Mouse (Mus musculus) neural tube, embryonic 14.5 days (tissue): ENCODE results near the gene Phc2. TPM values are rescaled to one million over a fixed set of nuclear protein-coding genes. Genes with fewer than 3 reads are reported as not detected.

Experiments
- ATAC-seq: fragments of 200-750 bp; cut with Nextera tagmentation; 2 replicates; pipeline ENCODE4 v1.8.0; 2017; ENCODE audit warnings: low read depth, mild to moderate bottlenecking, moderate TSS enrichment, moderate library complexity
- H3K27ac ChIP-seq: fragments of 300-500 bp; sonication (generic); 2 replicates; pipeline ENCODE4 v1.5.1; 2014; ENCODE audit warnings: low read depth, mild to moderate bottlenecking, control low read depth, low read length, moderate library complexity, mixed read lengths
- H3K27me3 ChIP-seq: fragments of 300-500 bp; sonication (generic); 2 replicates; pipeline ENCODE4 v1.6.1; 2014; ENCODE audit warnings: low read length; ENCODE audit not compliant: control insufficient read depth, insufficient read depth
- H3K36me3 ChIP-seq: fragments of 300-500 bp; sonication (generic); 2 replicates; pipeline ENCODE4 v1.6.1; 2014; ENCODE audit warnings: low read length, mixed read lengths; ENCODE audit not compliant: control insufficient read depth, insufficient read depth
- H3K4me1 ChIP-seq: fragments of 300-500 bp; sonication (generic); 2 replicates; pipeline ENCODE4 v1.6.1; 2014; ENCODE audit warnings: low read length; ENCODE audit not compliant: control insufficient read depth, insufficient read depth
- H3K4me2 ChIP-seq: fragments of 300-500 bp; sonication (generic); 2 replicates; pipeline ENCODE4 v1.6.1; 2014; ENCODE audit warnings: mild to moderate bottlenecking, low read depth, low read length, control low read depth
- H3K4me3 ChIP-seq: fragments of 300-500 bp; sonication (generic); 2 replicates; pipeline ENCODE4 v1.5.1; 2014; ENCODE audit warnings: low read depth, low read length, control low read depth, mixed read lengths
- H3K9ac ChIP-seq: fragments of 300-500 bp; sonication (generic); replicated peaks from 2 replicates; pipeline ENCODE4 v1.6.1; 2014; ENCODE audit warnings: low read depth, mild to moderate bottlenecking, control low read depth, low read length, mixed read lengths
- H3K9me3 ChIP-seq: fragments of 300-500 bp; sonication (generic); 2 replicates; pipeline ENCODE4 v1.6.1; 2016; ENCODE audit warnings: low read length; ENCODE audit not compliant: control insufficient read depth
- WGBS: fragments of 180-500 bp; shearing (Covaris S2); extraction: QIAGEN DNeasy Blood & Tissue Kit; methylation state at CpG from one replicate; pipeline ENCODE4 v1.1.7; 2014; 5-methylcytosine and 5-hydroxymethylcytosine counted together
- polyA plus RNA-seq: library from polyadenylated mRNA; unstranded; fragments of >200 nt; fragmentation: Nextera tagmentation; extraction: Ambion mirVana; gene quantifications from 2 replicates; pipeline ENCODE4 v1.2.1, GENCODE M21; 2014

The Phc2 gene
- polyA plus RNA-seq, 1 experiment from 2014 or later: 31.9 TPM

DNA sequence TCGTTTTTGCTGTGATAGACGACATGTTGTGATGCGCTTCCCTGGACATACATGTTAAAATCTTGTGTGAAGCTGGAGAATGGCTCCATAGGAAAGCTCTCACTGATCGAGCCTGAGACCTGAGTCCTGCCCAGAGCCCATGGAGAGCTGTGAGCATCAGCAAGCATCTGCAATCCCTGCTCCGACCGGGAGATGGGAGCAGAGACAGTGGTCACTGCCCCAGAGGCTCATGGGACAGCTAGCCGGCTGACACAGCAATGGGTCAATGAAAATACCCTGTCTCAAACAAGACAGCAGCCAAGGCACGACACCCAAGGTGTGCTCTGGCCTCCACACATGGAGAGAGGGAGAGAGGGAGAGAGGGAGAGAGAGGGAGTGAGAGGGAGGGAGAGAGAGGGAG, 26.6 kb downstream of the Phc2 start:
- H3K9ac ChIP-seq: no peak overlapping the region
- H3K27ac ChIP-seq: no peak overlapping the region
- no peaks in the 10 kb centered on the region for H3K36me3 ChIP-seq
- no peaks in the 10 kb centered on the region for H3K9me3 ChIP-seq
- 48% methylated on average over 8 of the region's 8 CpGs for WGBS
- no peak overlapping the region for H3K4me3 ChIP-seq
- peaks cover 33% of the 10 kb centered on the region for H3K4me1 ChIP-seq
- no peak overlapping the region for H3K4me2 ChIP-seq
- H3K27me3 ChIP-seq: no peaks in the 10 kb centered on the region
- ATAC-seq: no peak

DNA sequence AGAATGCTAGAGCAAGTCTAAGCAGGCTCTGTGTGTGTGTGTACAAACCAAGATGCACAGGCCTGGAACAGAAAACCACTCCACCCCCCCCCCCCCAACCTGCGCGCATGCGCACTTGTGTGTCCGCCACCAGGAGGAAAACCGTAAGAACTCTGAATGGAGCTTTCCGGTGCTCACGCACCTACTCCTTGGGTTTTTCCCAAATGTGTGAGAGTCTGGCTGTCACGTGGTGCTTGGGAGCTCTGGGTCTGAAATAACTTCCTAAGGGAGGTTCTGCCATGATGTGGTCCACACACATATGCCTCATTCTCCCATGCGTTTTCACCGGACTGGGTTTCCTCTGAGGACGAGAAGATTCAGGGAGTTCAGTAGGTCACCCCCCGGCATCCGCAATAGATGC, 27.8 kb downstream of the Phc2 start:
- no peak for ATAC-seq
- Histone ChIP-seq H3K27ac (no peak overlapping the region), H3K4me2 (no peak overlapping the region), H3K27me3 (no peaks in the 10 kb centered on the region), H3K9me3 (no peaks in the 10 kb centered on the region), H3K36me3 (no peaks in the 10 kb centered on the region), H3K9ac (no peak overlapping the region), H3K4me3 (no peak overlapping the region), H3K4me1 (peaks cover 33% of the 10 kb centered on the region)
- WGBS: 91% methylated on average over 13 of the region's 13 CpGs

DNA sequence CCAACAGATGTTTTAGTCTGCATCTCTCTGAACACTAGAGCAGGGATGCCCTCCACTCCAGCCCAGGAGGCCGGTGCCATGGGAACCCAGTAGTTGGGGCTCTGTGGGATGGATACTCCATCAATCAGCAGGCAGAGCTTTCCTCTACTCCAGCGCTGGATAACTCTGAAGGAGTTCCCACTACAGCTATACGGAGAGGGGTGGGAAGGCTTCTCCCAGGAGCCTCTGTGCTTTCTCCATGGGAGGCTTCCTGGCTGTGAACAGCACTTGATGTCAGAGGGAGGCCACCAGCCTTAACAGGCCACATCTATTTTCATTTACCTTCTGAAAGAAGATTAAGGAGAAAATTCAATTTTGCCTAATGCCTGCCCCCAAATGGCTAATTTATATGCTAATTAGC, 29.2 kb downstream of the Phc2 start:
- no peaks in the 10 kb centered on the region for H3K36me3 ChIP-seq
- ATAC-seq: peak; percentile 7; the same call in 1 of the 2 replicates
- no peaks in the 10 kb centered on the region for H3K27me3 ChIP-seq
- H3K4me1 ChIP-seq: peaks cover 33% of the 10 kb centered on the region
- no peak overlapping the region for H3K4me2 ChIP-seq
- no peaks in the 10 kb centered on the region for H3K9me3 ChIP-seq
- H3K9ac ChIP-seq: no peak overlapping the region
- H3K4me3 ChIP-seq: no peak overlapping the region
- peak overlapping the region; percentile 70 for H3K27ac ChIP-seq
- 12% methylated on average over 3 of the region's 3 CpGs for WGBS

DNA sequence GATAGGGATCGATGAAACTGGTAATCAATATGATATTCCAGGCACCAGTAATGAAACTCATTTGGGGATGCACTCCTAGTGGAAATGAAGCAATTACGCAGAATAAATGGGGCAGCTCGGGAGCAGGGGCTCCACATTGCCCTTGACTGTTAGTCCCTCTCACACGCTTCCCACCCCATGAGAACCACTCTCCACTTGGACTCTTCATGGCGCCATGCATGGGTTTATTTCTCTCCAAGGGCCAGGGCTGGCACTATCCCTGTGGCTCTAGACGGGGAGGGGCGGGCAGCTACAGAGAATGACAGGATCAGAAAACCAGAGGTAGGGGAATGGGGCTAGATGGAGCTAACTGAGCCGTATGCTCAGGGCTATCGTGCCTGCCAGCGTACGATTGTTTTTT, 29.6 kb downstream of the Phc2 start:
- H3K27ac ChIP-seq: peak overlapping the region; percentile 70; the same call in 1 of the 2 replicates
- H3K9me3 ChIP-seq: no peaks in the 10 kb centered on the region
- peaks cover 33% of the 10 kb centered on the region for H3K4me1 ChIP-seq
- no peak overlapping the region for H3K4me2 ChIP-seq
- 40% methylated on average over 11 of the region's 11 CpGs for WGBS
- ATAC-seq: peak; percentile 67; the same call in 1 of the 2 replicates
- no peak overlapping the region for H3K4me3 ChIP-seq
- no peaks in the 10 kb centered on the region for H3K27me3 ChIP-seq
- H3K36me3 ChIP-seq: no peaks in the 10 kb centered on the region
- no peak overlapping the region for H3K9ac ChIP-seq

DNA sequence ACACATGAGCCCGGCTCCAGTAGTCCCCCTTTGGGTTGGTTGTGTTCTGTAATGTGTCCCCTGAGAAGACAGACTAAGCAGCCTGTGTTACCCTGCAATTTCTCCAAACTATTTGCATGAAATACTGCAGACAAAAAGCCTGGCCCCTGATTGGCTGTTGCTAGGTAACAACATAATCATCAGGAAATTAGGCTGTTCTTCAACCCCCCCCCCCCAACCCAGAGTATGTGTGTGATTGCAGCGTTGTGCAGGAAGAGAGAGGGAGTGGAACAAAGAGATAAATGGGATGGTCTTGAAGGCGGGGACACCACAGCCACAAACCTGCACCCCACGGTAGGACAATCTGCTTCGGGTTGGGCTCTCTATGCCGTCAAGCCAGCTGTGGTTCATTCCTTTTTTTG, 34.0 kb downstream of the Phc2 start:
- Histone ChIP-seq H3K27me3 (no peaks in the 10 kb centered on the region), H3K4me1 (peaks cover 55% of the 10 kb centered on the region), H3K9ac (0 out of 2 replicates have a peak overlapping the region, but pooled peaks have one; percentile 8), H3K27ac (peak overlapping the region; percentile 70), H3K9me3 (no peaks in the 10 kb centered on the region), H3K4me2 (peak overlapping the region; percentile 43), H3K36me3 (no peaks in the 10 kb centered on the region), H3K4me3 (peak overlapping the region; percentile 18)
- WGBS: 9% methylated on average over 6 of the region's 6 CpGs
- peak; percentile 65 for ATAC-seq

DNA sequence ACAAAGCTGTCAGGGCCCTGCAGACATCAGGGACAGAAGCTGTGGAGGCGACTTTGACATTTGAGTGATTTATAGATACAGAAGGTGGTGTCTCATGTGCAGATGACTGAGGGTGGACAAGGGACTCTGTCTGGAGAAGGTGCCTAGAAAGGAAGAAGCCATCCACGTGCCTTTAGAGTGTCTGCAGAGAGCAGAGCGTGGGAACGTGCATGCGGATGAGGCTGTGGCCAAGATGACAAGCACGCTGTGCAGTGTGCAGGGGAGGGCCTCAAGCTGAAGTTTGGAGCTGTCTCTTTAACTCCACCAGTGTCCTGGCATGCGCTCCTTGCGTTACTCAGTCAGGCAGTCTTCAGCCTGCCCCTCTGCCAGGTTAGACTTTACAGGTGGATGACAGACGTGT, 34.5 kb downstream of the Phc2 start:
- H3K9ac ChIP-seq: peak overlapping the region; percentile 8; the same call in 1 of the 2 replicates
- H3K4me3 ChIP-seq: peak overlapping the region; percentile 18
- no peaks in the 10 kb centered on the region for H3K9me3 ChIP-seq
- ATAC-seq: peak; percentile 59
- H3K4me2 ChIP-seq: peak overlapping the region; percentile 43
- WGBS: 32% methylated on average over 9 of the region's 9 CpGs
- no peaks in the 10 kb centered on the region for H3K27me3 ChIP-seq
- H3K27ac ChIP-seq: peak overlapping the region; percentile 70
- peaks cover 55% of the 10 kb centered on the region for H3K4me1 ChIP-seq
- H3K36me3 ChIP-seq: no peaks in the 10 kb centered on the region

DNA sequence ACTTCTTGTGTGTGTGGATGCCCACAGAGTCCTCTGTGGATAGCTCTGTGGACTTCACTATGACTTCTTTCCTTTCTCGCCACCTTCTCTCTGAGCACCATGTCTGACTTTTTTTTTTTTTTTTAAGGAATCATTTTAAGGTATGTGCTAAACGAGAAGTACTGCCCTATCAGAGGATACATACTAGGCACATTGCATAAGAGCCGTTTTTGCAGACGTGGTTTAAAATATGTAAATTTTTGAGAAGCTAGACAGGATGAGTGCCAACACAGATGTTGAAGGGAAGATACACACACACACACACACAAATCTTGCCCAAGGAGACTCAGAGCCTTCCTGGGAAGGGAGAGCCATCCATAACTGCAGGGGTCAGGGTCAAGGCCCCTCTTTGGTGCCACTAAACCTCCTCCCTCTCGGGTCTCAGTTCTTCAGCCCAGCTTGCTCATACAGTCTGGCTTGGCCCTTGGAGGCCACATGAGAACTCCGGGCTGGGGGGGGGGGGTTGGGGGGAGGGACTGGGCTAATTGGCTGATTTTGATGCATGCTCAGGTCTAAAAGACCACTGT, 35.3 kb downstream of the Phc2 start:
- H3K36me3 ChIP-seq: no peaks in the 10 kb centered on the region
- H3K9me3 ChIP-seq: no peaks in the 10 kb centered on the region
- H3K4me2 ChIP-seq: peak overlapping the region; percentile 43
- no peaks in the 10 kb centered on the region for H3K27me3 ChIP-seq
- H3K4me3 ChIP-seq: peak overlapping the region; percentile 18
- 45% methylated on average over 6 of the region's 6 CpGs for WGBS
- no peak for ATAC-seq
- H3K27ac ChIP-seq: peak overlapping the region; percentile 70; the same call in 1 of the 2 replicates
- peak overlapping the region; percentile 8; the same call in 1 of the 2 replicates for H3K9ac ChIP-seq
- H3K4me1 ChIP-seq: peaks cover 53% of the 10 kb centered on the region

DNA sequence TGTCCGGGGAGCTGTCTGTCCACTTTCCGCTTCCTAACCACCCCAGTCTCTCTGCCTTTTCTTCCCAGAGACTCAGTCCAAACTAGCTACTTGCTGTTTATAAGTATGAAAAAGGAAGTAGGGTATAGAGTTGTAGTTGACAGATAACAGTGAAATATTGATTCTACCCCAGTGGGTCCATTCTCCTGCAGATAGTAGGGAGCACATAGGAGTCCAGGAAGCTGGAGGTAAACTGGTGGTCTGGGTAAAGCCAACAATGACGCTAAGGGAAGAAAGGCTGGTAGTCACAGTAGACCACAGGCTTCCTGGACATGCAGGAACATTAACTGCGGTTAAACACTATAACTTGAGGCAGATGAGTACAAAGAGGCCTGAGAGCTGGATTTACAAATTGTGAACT, 36.7 kb downstream of the Phc2 start:
- no peak overlapping the region for H3K27ac ChIP-seq
- H3K9me3 ChIP-seq: no peaks in the 10 kb centered on the region
- peaks cover 60% of the 10 kb centered on the region for H3K4me1 ChIP-seq
- H3K27me3 ChIP-seq: no peaks in the 10 kb centered on the region
- WGBS: 81% methylated on average over 4 of the region's 4 CpGs
- H3K36me3 ChIP-seq: no peaks in the 10 kb centered on the region
- H3K4me3 ChIP-seq: no peak overlapping the region
- no peak for ATAC-seq
- no peak overlapping the region for H3K9ac ChIP-seq
- H3K4me2 ChIP-seq: peak overlapping the region; percentile 43

DNA sequence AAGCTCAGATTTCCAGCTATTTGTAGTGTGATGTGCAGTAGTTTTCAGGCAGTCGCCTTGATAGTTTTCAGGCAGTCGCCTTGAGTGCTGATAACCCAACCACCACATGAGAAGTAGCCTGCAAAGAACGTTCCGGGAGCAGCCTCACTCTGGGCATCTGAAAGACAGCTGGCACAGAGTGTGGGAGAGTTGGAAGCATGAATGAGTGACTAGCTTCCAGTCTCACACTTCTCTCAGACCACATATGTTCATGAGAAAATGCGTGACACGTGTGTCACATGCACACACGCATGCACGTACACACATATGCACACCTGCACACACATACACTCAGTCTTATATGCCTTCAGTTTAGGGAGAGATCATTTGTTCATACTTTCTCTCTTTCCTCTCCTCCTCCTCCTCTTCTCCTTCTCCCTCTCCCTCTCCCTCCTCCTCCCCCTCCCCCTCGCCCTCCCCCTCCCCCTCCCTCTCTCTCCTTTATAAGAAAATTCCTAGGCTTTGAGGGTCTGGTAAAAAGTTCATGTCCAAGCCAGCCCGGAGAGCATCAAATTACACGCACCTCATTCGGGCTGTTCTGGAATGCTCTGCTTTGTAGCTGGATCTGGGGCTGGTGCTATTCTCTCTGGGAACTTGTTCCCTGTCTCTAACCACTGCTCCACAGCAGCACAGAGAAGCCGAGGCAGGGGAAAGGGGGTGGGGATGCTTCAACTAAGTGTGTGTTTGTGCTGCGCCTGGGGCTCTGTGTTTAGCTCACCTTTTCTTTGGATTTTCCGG, 37.8 kb downstream of the Phc2 start:
- Histone ChIP-seq H3K9ac (no peak overlapping the region), H3K27ac (0 out of 2 replicates have a peak overlapping the region, but pooled peaks have one; percentile 10), H3K4me1 (peaks cover 61% of the 10 kb centered on the region), H3K36me3 (no peaks in the 10 kb centered on the region), H3K4me3 (no peak overlapping the region), H3K9me3 (no peaks in the 10 kb centered on the region), H3K27me3 (no peaks in the 10 kb centered on the region), H3K4me2 (peak overlapping the region; percentile 18)
- 68% methylated on average over 14 of the region's 15 CpGs for WGBS
- no peak for ATAC-seq
